Mouse (Mus musculus) cerebellum, adult 2 months (tissue): Measurements from ENCODE around the gene Rab20.

Source experiments
- CTCF ChIP-seq: fragments of 200-500 bp; IDR thresholded peaks from 2 replicates; pipeline ENCODE4 v1.5.1; 2011; ENCODE audit warnings: low read depth, mild to moderate bottlenecking, control low read depth, low read length, moderate library complexity, borderline replicate concordance; ENCODE audit not compliant: insufficient read depth
- POLR2A ChIP-seq: fragments of 200-500 bp; IDR thresholded peaks from 2 replicates; pipeline ENCODE4 v1.6.1; 2011; ENCODE audit warnings: low read length, control low read depth, borderline replicate concordance; ENCODE audit not compliant: insufficient read depth

DNA sequence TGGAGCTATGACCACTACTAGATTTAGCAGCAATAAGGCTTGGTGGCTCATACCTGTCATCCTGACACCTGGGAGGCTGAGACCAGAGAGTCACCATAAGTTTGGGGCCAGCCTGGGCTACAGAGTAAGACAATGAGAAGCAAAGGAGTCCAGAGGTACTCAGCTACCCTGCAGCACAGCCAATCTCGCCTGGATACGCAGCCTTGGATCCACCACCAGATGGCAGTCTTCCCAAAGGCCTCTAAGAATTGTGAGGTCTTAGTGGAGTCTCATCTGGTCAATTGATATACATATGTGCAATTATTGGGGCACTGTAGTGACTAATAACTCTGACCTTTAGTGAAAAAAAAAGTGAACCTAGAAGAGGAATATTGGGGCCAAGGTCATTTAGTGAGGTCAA is 58.9 kb downstream of the Rab20 start:
- TF ChIP-seq POLR2A: no peak
- TF ChIP-seq CTCF: peak; percentile 76
